In genomic region chr3:83053758-83054157, GRCm38 (mm10) we compare ENCODE assay signal across 7 mouse cellular contexts. TPM values are rescaled to one million over a fixed set of nuclear protein-coding genes. Genes with fewer than 3 reads are reported as not detected.
DNase-seq lines count a peak whose midpoint lies in the region; ATAC-seq lines count a peak whose summit lies in the region.

No protein-coding gene starts in this region.

- H3K9ac ChIP-seq in midbrain, embryonic 14.5 days (replicated peaks; ENCODE audit: low read length), result no peak overlapping the region
- no peak overlapping the region for H3K9ac ChIP-seq in midbrain, embryonic 15.5 days
- no peak overlapping the region for H3K9ac ChIP-seq in liver, embryonic 16.5 days (ENCODE audit: low read depth, low read length)

- no peak overlapping the region for H3K4me3 ChIP-seq in midbrain, embryonic 14.5 days (replicated peaks; ENCODE audit: low read depth, low read length)
- H3K4me3 ChIP-seq in midbrain, embryonic 15.5 days, result no peak overlapping the region
- no peak overlapping the region for H3K4me3 ChIP-seq in liver, embryonic 16.5 days (ENCODE audit: low read depth, low read length)

- H3K27ac ChIP-seq in midbrain, embryonic 14.5 days (replicated peaks; ENCODE audit: low read depth, low read length), result no peak overlapping the region
- no peak overlapping the region for H3K27ac ChIP-seq in midbrain, embryonic 15.5 days
- no peak overlapping the region for H3K27ac ChIP-seq in liver, embryonic 16.5 days (ENCODE audit: low read length)

- H3K27me3 ChIP-seq in midbrain, embryonic 14.5 days (ENCODE audit: control insufficient read depth, insufficient read depth, low read length), result no peaks in the 10 kb centered on the region
- H3K27me3 ChIP-seq in midbrain, embryonic 15.5 days (replicated peaks), result no peaks in the 10 kb centered on the region
- no peaks in the 10 kb centered on the region for H3K27me3 ChIP-seq in liver, embryonic 16.5 days (ENCODE audit: control insufficient read depth, insufficient read depth, low read depth, low read length)

- no peaks in the 10 kb centered on the region for H3K9me3 ChIP-seq in midbrain, embryonic 14.5 days (ENCODE audit: control insufficient read depth, low read length)
- H3K9me3 ChIP-seq in midbrain, embryonic 15.5 days, result no peaks in the 10 kb centered on the region
- H3K9me3 ChIP-seq in liver, embryonic 16.5 days (replicated peaks; ENCODE audit: control insufficient read depth, low read length), result no peaks in the 10 kb centered on the region

- no peak for ATAC-seq in midbrain, embryonic 14.5 days (ENCODE audit: low FRiP score, low TSS enrichment)
- no peak for ATAC-seq in midbrain, embryonic 15.5 days (replicated peaks)
- ATAC-seq in liver, embryonic 16.5 days (ENCODE audit: low read depth), result no peak

- DNase-seq in midbrain, embryonic 14.5 days, result peak; percentile 83
- DNase-seq in R1 (ENCODE audit: low read depth, low spot score), result peak; percentile 15
- DNase-seq in cerebellum, postnatal 36 days, result peak; percentile 27 to 37
- DNase-seq in kidney, adult 9 months, result peak; percentile 59
- peak; percentile 72 for DNase-seq in yolk sac, embryonic 10.5 days (ENCODE audit: low spot score)

- H3K4me2 ChIP-seq in midbrain, embryonic 14.5 days (ENCODE audit: low read length), result no peak overlapping the region
- no peak overlapping the region for H3K4me2 ChIP-seq in midbrain, embryonic 15.5 days
- peak overlapping the region; percentile 46; the same call in 1 of the 2 replicates for H3K4me2 ChIP-seq in liver, embryonic 16.5 days (ENCODE audit: low read depth, low read length)

- H3K4me1 ChIP-seq in midbrain, embryonic 14.5 days (ENCODE audit: control insufficient read depth, insufficient read depth, low read length), result peaks cover 6% of the 10 kb centered on the region
- H3K4me1 ChIP-seq in midbrain, embryonic 15.5 days, result peaks cover 13% of the 10 kb centered on the region
- peaks cover 10% of the 10 kb centered on the region for H3K4me1 ChIP-seq in liver, embryonic 16.5 days (ENCODE audit: control insufficient read depth, low read depth, low read length)

- WGBS in midbrain, embryonic 14.5 days, result 35% methylated on average over 10 of the region's 10 CpGs
- WGBS in midbrain, embryonic 15.5 days, result 38% methylated on average over 10 of the region's 10 CpGs
- 28% methylated on average over 10 of the region's 10 CpGs for whole genome bisulfite sequencing in liver, embryonic 16.5 days (ENCODE audit: insufficient replicate concordance)

- peaks cover 15% of the 10 kb centered on the region for H3K36me3 ChIP-seq in midbrain, embryonic 14.5 days (ENCODE audit: control insufficient read depth, insufficient read depth, low read length)
- H3K36me3 ChIP-seq in midbrain, embryonic 15.5 days (replicated peaks), result peaks cover 5% of the 10 kb centered on the region; the same call in 1 of the 2 replicates
- H3K36me3 ChIP-seq in liver, embryonic 16.5 days (ENCODE audit: control insufficient read depth, insufficient read depth), result peaks cover 2% of the 10 kb centered on the region; the same call in 1 of the 2 replicates

RNA-seq across cellular contexts. Expression of gene Plrg1, which starts 1.6 kb away (rescaled TPM):
- 103 and 119 TPM in 2 replicates for polyA plus RNA-seq in midbrain, embryonic 14.5 days (2014; fragmentation: Nextera tagmentation; extraction: Ambion mirVana)
- 104 and 108 TPM in 2 replicates for polyA plus RNA-seq in midbrain, embryonic 15.5 days (2015; fragmentation: Nextera tagmentation; extraction: Ambion mirVana)
- 40.9 and 45.1 TPM in 2 replicates for polyA plus RNA-seq in liver, embryonic 16.5 days (2015; fragmentation: Nextera tagmentation; extraction: Ambion mirVana)

RNA-seq across cellular contexts. Expression of gene Fgb, which starts 4.1 kb away (rescaled TPM):
- not detected in 2 replicates for polyA plus RNA-seq in midbrain, embryonic 14.5 days (2014; fragmentation: Nextera tagmentation; extraction: Ambion mirVana)
- polyA plus RNA-seq in midbrain, embryonic 15.5 days (2015; fragmentation: Nextera tagmentation; extraction: Ambion mirVana), result 0.51 TPM in 1 of 2 replicates, not detected in the other
- polyA plus RNA-seq in liver, embryonic 16.5 days (2015; fragmentation: Nextera tagmentation; extraction: Ambion mirVana), result 794 and 880 TPM in 2 replicates

RNA-seq across cellular contexts. Expression of gene Fga, which starts 27.9 kb away (rescaled TPM):
- polyA plus RNA-seq in midbrain, embryonic 14.5 days (2014; fragmentation: Nextera tagmentation; extraction: Ambion mirVana), result 0.09 TPM in 1 of 2 replicates, not detected in the other
- 1.3 TPM in 1 of 2 replicates, not detected in the other for polyA plus RNA-seq in midbrain, embryonic 15.5 days (2015; fragmentation: Nextera tagmentation; extraction: Ambion mirVana)
- polyA plus RNA-seq in liver, embryonic 16.5 days (2015; fragmentation: Nextera tagmentation; extraction: Ambion mirVana), result 1,431 and 1,544 TPM in 2 replicates

RNA-seq across cellular contexts. Expression of gene Fgg, which starts 46.2 kb away (rescaled TPM):
- polyA plus RNA-seq in midbrain, embryonic 14.5 days (2014; fragmentation: Nextera tagmentation; extraction: Ambion mirVana), result not detected in 2 replicates
- polyA plus RNA-seq in midbrain, embryonic 15.5 days (2015; fragmentation: Nextera tagmentation; extraction: Ambion mirVana), result 0.09 and 3.4 TPM in 2 replicates
- 1,261 and 1,385 TPM in 2 replicates for polyA plus RNA-seq in liver, embryonic 16.5 days (2015; fragmentation: Nextera tagmentation; extraction: Ambion mirVana)

Comparison
In these comparisons a context has a peak if more than half of its experiments do, and no peak if none do; other contexts are left out.
1. DNase-seq: peak in every context shown above with its lines; median percentile 83 in midbrain, embryonic 14.5 days; 72 in yolk sac, embryonic 10.5 days; 59 in kidney, adult 9 months; 32 in cerebellum, postnatal 36 days; 15 in R1.
2. RNA of gene Fgb, which starts 4.1 kb away (polyA plus RNA-seq): 794 to 880 TPM in liver, embryonic 16.5 days; 0.51 TPM in midbrain, embryonic 15.5 days and not detected in midbrain, embryonic 14.5 days; every median in the first group is over 100 times any median in the second.
3. RNA of gene Fga, which starts 27.9 kb away (polyA plus RNA-seq): 1,431 to 1,544 TPM in liver, embryonic 16.5 days; 0.09 TPM in midbrain, embryonic 14.5 days and 1.3 TPM in midbrain, embryonic 15.5 days; every median in the first group is over 100 times any median in the second.